Mouse (Mus musculus): Measurements from ENCODE around the gene Fmn2. TPM values are rescaled to one million over a fixed set of nuclear protein-coding genes. Genes with fewer than 3 reads are reported as not detected.

Gene Fmn2
- total and polyA plus RNA-seq, 2 experiments from 2014 or later = 8.2 to 19.9 TPM

DNA sequence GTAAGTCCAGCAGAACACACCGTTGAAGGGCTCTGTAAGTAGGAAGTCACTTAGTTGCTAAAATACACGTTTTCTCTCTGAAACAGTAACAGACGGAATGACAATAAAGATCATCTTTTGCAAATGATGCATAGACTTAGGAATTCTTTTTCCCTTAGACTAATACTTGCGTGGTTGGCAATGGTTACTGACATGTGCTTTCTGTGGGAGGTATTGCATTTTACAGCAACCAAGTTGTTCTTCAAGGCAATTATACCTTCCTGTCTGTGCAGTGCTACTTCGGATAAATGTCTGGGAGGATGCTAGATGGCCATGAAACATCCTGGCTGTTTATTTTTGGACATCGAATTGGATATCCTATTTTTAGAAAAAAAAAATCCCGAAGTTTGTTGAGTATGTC is 11.8 kb downstream of the Fmn2 start:
- no peaks in the 10 kb centered on the region for H3K36me3 ChIP-seq (ENCODE audit: insufficient read depth, low read length)
- 84% methylated on average over 7 of the region's 7 CpGs for WGBS
- H3K4me2 ChIP-seq (ENCODE audit: low read depth, low read length, poor library complexity, severe bottlenecking) = no peak overlapping the region
- no peak overlapping the region for H3K9ac ChIP-seq (replicated peaks; ENCODE audit: low read length, poor library complexity, severe bottlenecking)
- H3K4me3 ChIP-seq (ENCODE audit: low read depth, low read length) = no peak overlapping the region
- no peak for TF ChIP-seq CTCF (IDR thresholded peaks at IDR 0.05)
- no peaks in the 10 kb centered on the region for H3K27me3 ChIP-seq (ENCODE audit: insufficient read depth, low read length)
- ATAC-seq (ENCODE audit: low FRiP score) = no peak
- H3K27ac ChIP-seq (ENCODE audit: low read depth, low read length) = no peak overlapping the region
- no peak for DNase-seq (ENCODE audit: low spot score)
- H3K9me3 ChIP-seq (ENCODE audit: low read length) = no peaks in the 10 kb centered on the region
- 0 out of 2 replicates have a peak, but pooled peaks cover 3% of the 10 kb centered on the region for H3K4me1 ChIP-seq (ENCODE audit: insufficient read depth, low read length)

DNA sequence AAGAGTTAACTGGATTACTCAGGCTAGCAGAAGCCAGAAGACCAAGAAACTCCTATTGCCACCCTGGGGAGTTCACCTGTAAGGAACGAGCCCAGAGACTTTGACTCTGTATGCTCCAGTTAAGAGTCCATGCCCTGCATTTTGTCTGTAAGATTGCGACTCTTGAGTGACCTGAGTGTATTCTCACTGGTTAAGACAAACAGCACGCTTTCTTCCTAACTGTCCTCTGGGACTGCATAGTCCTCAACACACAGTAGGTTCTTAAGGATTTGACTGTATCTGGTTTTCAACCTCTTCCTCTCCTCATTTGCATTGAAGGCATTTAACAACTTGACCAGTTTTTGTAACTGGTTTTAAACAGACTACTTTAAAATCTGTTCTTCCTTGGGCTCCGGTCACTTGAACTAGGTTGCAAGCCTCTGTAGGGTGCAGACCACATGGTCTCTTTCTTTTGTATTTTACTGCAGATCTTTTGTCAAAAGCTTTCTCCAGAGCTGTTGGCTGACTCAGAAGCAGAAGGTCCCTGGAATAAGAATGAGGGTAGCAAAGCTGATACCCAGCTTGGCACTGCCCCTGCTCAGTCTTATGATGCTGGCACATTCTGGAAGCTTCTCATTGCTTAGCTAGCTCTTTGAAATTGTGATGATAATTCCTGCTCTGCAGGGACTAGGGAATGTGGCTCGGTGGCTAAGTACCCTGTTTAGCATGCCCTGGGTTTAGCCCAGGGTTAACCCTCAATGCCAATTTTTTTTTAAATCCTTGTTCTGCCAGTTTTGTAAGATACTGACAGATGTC is 20.5 kb downstream of the Fmn2 start:
- WGBS = 54% methylated on average over 5 of the region's 5 CpGs
- TF ChIP-seq CTCF (IDR thresholded peaks at IDR 0.05) = no peak
- H3K27me3 ChIP-seq (ENCODE audit: insufficient read depth, low read length) = no peaks in the 10 kb centered on the region
- peak; percentile 74 for DNase-seq (ENCODE audit: low spot score)
- H3K27ac ChIP-seq (ENCODE audit: low read depth, low read length) = peak overlapping the region; percentile 19; the same call in 1 of the 2 replicates
- H3K4me1 ChIP-seq (ENCODE audit: insufficient read depth, low read length) = 0 out of 2 replicates have a peak, but pooled peaks cover 6% of the 10 kb centered on the region
- H3K9me3 ChIP-seq (ENCODE audit: low read length) = no peaks in the 10 kb centered on the region
- no peak overlapping the region for H3K4me3 ChIP-seq (ENCODE audit: low read depth, low read length)
- H3K4me2 ChIP-seq (ENCODE audit: low read depth, low read length, poor library complexity, severe bottlenecking) = no peak overlapping the region
- no peaks in the 10 kb centered on the region for H3K36me3 ChIP-seq (ENCODE audit: insufficient read depth, low read length)
- no peak overlapping the region for H3K9ac ChIP-seq (replicated peaks; ENCODE audit: low read length, poor library complexity, severe bottlenecking)
- peak; percentile 87 for ATAC-seq (ENCODE audit: low FRiP score)

DNA sequence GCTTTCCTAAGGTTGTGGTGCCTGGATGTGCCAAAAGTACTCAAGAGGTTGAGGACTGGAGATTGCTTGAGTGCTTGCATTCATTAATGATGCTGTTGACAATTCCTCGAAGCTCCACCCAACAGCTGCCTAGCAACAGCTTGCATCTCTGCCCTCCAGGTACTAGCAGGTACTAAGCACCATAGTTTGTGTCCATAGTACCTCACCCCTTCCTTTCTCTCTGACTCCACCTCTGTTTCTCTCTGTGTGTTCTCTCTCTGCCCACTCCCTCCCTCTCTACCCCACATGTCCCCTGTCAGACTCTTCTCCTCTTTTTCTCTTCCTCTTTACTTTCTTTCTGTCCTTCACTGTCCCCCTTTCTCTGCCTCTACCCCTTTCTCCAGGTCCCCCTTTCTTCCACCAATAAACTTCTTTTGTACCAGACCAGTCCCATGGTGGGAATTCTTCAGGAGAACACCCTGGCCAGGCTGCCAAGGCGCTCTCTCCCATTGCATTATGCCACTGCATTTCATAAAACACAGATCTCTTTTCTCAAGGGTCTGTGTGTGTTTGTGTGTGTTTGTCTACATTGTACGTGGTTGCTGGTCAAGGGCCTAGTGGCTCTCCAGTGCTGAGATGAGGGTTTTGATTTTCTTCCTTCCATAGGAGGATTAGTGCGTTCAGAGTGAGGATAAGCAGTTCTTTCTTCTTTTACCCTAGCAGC is 21.3 kb downstream of the Fmn2 start:
- TF ChIP-seq CTCF (IDR thresholded peaks at IDR 0.05) = no peak
- Histone ChIP-seq H3K36me3 (ENCODE audit: insufficient read depth, low read length) (no peaks in the 10 kb centered on the region), H3K4me2 (ENCODE audit: low read depth, low read length, poor library complexity, severe bottlenecking) (no peak overlapping the region), H3K4me1 (ENCODE audit: insufficient read depth, low read length) (0 out of 2 replicates have a peak, but pooled peaks cover 6% of the 10 kb centered on the region), H3K27ac (ENCODE audit: low read depth, low read length) (peak overlapping the region; percentile 19; the same call in 1 of the 2 replicates), H3K4me3 (ENCODE audit: low read depth, low read length) (no peak overlapping the region), H3K27me3 (ENCODE audit: insufficient read depth, low read length) (no peaks in the 10 kb centered on the region), H3K9me3 (ENCODE audit: low read length) (no peaks in the 10 kb centered on the region), H3K9ac (replicated peaks; ENCODE audit: low read length, poor library complexity, severe bottlenecking) (no peak overlapping the region)
- ATAC-seq (ENCODE audit: low FRiP score) (0 out of 2 replicates have a peak, but pooled peaks have one; percentile 10), DNase-seq (ENCODE audit: low spot score) (no peak)
- WGBS = 53% methylated on average over 4 of the region's 4 CpGs

DNA sequence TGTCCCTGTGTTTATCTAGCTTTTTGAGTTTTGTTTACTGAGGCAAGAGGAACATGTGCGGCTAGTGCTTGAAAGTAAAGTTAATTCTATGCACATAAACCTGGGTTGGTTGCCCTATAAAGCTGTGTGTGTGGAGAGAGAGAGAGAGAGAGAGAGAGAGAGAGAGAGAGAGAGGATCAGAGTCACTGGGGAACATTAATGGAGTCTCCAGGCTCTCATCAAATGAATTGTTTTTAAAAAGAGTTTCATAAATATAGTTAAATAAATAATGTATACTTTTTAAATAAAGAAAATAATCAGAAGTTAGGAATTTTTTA is 21.8 kb downstream of the Fmn2 start:
- Histone ChIP-seq H3K27me3 (ENCODE audit: insufficient read depth, low read length) (no peaks in the 10 kb centered on the region), H3K9ac (replicated peaks; ENCODE audit: low read length, poor library complexity, severe bottlenecking) (no peak overlapping the region), H3K27ac (ENCODE audit: low read depth, low read length) (peak overlapping the region; percentile 19; the same call in 1 of the 2 replicates), H3K36me3 (ENCODE audit: insufficient read depth, low read length) (no peaks in the 10 kb centered on the region), H3K4me3 (ENCODE audit: low read depth, low read length) (no peak overlapping the region), H3K4me1 (ENCODE audit: insufficient read depth, low read length) (0 out of 2 replicates have a peak, but pooled peaks cover 6% of the 10 kb centered on the region), H3K4me2 (ENCODE audit: low read depth, low read length, poor library complexity, severe bottlenecking) (no peak overlapping the region), H3K9me3 (ENCODE audit: low read length) (no peaks in the 10 kb centered on the region)
- WGBS = 36% methylated on average over 1 of the region's 1 CpGs
- ATAC-seq (ENCODE audit: low FRiP score) (no peak), DNase-seq (ENCODE audit: low spot score) (no peak)
- TF ChIP-seq CTCF (IDR thresholded peaks at IDR 0.05) = no peak

DNA sequence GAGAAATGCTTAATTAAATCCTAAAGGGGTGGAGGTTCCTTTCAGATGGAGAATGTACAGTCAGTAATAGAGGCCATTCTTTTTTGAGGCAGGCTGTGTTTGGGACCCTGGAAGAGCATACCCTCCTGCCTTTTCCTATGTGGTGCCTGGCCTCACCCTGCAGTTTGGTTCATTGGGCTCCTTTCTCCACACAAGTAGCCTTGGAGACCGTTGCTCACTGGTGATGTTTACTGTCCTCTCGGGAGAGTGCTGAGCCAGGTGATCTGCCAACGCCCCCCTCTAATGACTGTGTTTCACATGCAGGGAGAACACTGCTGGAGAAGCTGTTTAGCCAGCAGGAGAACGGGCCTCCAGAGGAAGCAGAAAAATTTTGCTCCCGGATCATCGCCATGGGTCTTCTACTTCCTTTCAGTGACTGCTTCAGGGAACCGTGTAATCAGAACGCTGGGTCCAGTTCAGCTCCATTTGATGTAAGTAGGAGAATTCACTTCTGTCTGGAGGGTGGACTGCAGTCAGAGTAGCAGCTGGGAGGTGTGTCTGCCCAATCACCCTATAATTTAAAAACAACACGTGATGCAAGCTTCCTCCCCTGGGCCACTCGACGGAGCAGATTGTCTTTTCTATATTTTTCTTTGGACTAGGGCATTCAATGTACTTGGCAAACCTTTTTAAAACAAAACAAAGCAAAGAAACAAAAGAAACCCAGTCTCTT is 35.3 kb downstream of the Fmn2 start:
- H3K9me3 ChIP-seq (ENCODE audit: low read length) = no peaks in the 10 kb centered on the region
- no peaks in the 10 kb centered on the region for H3K4me1 ChIP-seq (ENCODE audit: insufficient read depth, low read length)
- H3K36me3 ChIP-seq (ENCODE audit: insufficient read depth, low read length) = no peaks in the 10 kb centered on the region
- H3K27ac ChIP-seq (ENCODE audit: low read depth, low read length) = peak overlapping the region; percentile 43; the same call in 1 of the 2 replicates
- peak; percentile 33 for DNase-seq (ENCODE audit: low spot score)
- no peaks in the 10 kb centered on the region for H3K27me3 ChIP-seq (ENCODE audit: insufficient read depth, low read length)
- no peak overlapping the region for H3K4me3 ChIP-seq (ENCODE audit: low read depth, low read length)
- H3K9ac ChIP-seq (replicated peaks; ENCODE audit: low read length, poor library complexity, severe bottlenecking) = no peak overlapping the region
- no peak for TF ChIP-seq CTCF (IDR thresholded peaks at IDR 0.05)
- 36% methylated on average over 11 of the region's 11 CpGs for WGBS
- no peak for ATAC-seq (ENCODE audit: low FRiP score)
- H3K4me2 ChIP-seq (ENCODE audit: low read depth, low read length, poor library complexity, severe bottlenecking) = no peak overlapping the region
